Mouse (Mus musculus) CD4-positive, CD25-positive, alpha-beta regulatory T cell, adult 2 months (primary cell): ENCODE measurements at regions not wholly inside any gene's neighbourhood (a gene's known extent, or its start where the extent isn't known, plus 50 kb on each side); places are given as distances from the start of the nearest gene placed in this dataset.

Experiments
- DNase-seq: peaks from one replicate; pipeline ENCODE4 v3.0.0-alpha.2; 2012; ENCODE audit warnings: low read depth, low spot score

DNA sequence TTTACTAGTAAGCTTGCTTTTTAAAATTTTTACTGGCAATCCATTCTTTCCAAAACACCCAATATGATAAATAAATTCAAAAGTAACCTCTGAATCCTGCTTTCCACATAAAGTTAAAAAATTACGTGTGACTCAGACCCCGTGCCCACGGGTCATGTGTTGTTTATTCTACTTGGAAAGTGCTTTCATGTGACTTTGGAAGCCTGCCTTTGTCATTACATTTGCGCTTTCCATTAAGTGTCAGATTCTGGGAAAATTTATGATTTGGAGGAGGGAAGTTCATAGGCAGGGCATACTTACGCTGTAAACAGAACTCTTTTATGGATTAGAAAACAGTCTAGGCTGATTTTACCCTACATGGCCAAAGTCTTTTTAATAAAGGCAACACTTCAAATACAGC is 466.8 kb upstream of the Adamts5 start:
- DNase-seq, result no peak

DNA sequence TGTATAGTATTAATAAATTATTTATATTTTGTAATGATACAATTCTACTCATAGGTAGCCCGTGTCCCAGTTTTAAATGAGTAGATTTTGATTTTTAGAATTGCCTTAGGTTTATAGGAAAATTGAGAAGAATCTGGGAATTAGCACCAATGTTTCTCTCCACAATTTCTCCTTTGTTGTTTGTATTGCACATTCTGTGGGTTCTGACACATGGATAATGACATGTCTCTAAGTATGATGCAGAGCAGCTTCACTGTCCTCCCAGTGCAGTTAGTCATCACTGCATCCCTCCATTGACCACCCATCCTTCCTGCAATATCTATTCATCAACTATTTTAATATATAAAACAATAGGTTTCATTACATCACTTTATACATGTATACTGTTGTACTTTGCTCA is 464.6 kb upstream of the Adamts5 start:
- DNase-seq, result no peak

DNA sequence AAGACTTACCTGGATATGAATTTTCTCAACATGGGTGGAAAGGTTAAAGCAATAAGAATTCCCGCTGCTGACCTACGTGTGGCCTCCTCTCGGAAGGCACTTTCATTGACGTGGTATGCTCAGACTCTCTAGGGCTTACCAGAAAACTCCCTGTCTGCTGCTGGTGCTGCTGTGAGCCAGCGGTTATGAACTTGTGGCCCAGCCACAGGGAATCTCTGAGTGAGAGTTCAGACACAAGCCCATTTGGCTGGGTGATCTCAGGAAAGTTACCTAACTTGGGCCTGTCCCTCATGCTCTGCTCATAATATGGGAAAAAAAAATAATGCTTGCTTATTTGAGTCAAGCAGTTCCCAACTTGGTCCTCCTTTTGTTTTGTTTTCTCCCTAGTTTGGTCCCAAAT is 459.5 kb upstream of the Adamts5 start:
- DNase-seq, result no peak

DNA sequence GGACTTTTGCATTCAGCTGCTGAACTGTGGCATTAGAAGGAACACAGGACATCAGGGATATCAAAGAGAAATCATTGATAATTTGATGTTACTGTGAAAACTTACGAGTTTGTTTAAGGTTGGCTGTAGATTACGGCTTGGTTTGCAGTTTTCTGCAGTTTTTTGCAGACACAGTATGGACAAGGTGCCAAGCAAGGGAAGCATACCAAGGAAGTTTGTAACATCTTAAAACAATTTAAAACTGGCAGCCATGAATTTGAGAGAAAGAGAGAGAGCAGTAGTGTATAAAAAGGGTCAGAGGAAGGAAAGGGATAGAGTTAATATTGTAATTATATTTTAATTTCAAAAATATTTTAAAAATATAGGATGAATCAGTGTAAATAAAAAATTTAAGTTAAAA is 453.4 kb upstream of the Adamts5 start:
- DNase-seq, result no peak

DNA sequence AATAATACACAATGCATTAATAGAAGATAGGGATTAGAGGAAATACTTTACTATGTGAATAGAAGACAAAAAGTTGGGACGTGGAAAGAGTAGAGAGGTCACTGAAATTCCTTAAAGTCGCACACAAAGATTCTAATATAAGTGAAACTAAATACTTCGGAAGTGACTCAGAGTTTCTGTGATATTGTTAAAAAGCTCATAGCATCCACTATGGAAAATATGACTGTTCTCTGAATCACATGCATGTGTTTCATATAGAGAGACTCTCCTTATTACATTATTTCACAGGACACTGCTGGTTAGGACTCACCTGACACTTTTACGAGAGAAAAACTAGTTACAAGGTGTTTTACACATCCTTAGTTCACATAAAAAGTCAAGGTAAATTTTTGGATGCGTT is 446.1 kb upstream of the Adamts5 start:
- no peak for DNase-seq

DNA sequence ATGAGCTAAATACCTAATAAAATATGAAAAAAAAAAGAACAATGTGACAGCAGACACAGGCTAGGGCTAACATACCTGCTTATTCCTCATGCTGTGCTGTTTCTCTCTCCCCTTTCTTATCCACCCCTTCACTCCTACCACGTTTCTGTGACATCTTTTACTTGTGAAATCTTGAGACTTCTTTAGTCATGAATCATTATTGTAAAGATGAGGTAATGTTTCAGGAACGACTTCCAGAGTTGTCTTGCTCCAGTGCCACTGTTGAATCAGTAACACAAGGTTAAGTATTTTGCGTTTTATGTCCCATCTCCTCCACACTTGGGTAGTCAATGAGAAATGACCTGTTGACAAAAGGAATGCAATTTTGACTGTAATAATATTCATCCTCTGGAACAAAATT is 445.3 kb upstream of the Adamts5 start:
- DNase-seq, result no peak

DNA sequence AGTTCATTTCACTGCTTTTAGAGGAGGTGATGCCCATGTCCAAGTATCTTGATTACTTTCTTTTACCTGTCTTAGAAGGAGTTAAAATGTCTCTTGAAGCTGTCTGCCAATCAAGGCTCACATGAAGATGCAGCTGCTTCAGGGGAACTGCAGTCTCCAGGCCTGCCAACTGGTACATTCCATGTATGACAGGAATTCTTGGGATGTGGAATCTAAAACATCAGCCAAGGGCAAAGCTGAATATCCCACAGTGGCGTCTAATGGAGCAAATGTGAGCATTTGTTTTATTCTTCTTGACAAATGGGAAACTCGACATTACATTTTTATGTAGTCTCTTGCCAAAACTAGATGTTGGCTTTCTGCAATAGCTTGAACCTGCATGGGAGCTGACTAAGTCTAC is 438.7 kb upstream of the Adamts5 start:
- DNase-seq, result no peak

DNA sequence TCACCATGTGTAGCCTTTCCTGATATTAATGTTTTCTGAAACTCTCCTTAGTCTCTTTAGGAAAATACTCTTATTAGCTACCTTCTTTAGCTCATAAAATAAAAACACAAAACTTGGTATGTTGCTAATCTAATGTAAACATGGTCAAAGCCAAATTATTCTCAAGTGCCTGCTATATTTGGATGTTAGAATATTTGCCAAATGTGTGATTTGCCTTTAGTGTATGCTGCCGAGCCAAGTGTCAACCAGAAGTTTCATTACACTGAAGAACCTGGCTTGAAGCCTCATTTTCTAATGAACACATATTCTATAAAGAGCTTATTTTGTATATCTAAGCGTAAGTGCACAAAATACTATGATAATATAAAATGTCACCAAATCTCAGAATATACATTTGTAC is 423.8 kb upstream of the Adamts5 start:
- no peak for DNase-seq

DNA sequence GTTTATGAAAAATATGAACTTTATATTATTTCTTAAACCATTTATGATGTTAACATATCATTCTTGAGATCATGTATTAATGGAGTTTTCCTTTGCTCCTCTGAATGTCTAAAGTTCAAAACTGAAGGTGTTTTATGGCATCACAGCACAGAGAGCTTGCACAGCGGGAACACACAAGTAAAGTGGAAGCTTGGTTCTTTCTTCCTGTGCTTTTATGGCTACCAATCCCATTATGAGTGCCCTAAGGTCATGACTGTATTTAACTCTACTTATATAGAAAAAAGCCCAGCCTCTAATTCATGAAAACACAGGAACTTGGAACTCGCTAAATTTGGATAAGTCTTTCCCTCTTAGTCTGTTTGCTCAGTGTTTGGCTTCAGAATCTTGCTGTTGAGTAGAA is 417.3 kb upstream of the Adamts5 start:
- DNase-seq, result no peak

DNA sequence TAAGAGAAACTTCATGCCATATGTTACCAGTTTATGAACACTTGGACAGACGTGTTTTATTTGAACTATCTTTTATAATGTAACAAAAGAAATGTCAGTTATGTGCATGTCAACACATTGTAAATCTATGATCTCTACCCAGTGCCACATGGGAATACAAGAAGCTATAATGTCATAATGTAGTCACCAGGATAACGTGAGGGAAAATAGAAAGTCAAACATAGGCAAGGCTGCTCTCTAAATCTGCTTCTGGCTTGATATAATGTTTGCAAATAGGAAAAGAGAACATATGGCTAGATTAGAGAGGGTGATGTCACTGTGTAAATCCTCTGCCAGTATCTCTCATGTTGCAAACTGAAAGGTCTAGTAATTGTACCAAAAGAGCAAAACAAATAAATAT is 408.1 kb upstream of the Adamts5 start:
- DNase-seq, result no peak

DNA sequence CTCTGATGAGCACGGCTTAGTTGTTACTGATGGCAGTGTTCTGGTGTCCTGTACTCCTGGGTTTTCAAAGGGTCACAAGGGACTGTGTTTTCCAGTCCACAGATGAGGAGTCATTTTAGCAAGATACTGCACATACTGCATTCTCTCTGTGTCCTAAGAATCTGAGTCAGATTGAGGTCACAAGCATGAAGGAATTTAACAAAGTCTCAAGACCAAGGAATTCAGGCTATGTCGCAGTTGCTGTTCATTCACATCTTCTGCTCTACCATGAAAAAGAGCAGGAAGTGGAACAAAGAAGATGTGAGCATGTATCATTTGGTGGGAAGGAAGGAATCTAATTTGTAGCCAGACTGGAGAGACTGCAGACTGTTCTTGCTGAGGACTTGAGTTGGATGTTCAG is 402.2 kb upstream of the Adamts5 start:
- no peak for DNase-seq

DNA sequence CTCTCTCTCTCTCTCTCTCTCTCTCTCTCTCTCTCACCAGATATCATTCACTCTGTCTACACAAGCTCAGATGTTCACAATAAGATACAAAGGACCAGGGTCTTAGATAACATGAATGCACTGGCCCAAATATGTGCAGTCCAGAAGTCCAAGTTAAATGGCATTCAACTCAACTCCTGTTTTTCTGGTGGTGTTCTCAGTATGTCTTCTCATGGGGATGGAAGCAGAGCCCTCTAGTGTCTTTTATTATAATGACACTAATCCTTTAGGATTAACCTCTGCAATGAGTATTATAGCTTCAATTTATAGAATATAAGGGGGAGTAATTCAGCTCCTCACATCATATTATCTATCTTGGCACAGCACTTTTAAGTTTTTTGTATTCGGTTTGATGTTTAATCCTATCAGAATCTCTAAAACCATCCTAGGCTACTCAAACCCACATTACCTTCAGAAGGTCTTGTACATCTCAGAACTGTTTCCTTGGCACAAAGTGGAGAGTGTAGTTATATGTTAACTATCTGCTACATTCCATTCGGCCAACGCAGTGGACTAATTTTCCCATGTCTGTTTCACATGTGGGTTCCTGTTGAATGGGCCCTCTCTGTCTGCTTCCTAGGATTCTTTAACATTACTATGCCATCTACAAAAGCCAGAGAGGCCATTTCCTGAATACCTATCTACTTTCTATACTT is 401.0 kb upstream of the Adamts5 start:
- DNase-seq, result no peak

DNA sequence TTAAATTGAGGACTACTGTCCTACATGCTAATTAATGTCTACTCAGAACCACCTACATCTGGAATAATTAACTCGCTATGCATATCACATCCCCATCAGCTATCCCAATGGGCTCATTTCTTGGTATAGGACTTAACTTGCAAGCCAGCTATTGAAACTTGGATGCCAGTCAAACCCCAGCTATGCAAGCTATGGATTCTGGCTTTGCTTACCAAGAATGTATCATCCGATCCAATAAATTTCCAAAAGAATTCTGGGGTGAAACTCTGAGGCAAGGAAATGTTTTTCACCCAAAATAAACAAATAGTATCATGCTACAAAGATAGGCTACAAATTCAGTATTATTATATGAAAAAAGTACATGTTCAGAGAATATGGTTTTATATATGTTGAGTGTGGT is 392.8 kb upstream of the Adamts5 start:
- DNase-seq, result no peak

DNA sequence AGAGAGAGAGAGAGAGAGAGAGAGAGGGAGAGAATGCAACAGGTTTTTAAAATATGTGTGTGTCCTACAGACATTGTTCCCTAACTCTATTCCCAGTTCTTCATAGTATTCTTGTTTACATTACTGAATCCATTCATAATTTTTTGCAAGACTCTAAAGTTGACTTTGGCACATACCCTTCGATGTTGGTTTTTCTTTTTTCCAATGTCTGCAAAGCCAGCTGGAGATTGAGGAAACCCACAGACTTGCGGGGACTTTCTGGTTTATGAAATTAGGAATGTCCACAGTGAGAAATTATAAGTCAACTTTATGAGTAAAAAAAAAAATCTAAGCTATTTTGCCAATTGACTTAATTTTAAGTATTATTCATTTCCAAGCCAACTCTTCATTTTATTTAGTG is 379.7 kb upstream of the Adamts5 start:
- no peak for DNase-seq

DNA sequence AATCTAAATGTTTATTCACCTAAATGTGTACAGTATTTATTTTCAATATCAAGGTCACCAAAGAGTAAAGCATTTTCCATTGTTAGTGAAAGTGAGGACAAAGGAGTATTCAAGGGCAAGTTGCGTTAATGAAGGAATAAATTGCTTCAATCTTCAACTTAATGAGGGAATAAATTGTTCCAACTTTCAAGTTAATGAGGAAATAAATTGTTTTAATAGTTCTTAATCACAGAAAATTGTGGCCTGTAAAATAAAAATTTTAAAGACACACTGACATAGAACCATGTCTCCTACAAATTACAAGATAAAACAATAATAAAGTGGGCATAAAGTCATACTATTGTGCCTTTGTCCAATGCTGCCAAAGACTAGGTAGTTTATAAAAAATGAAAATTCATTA is 375.4 kb upstream of the Adamts5 start:
- DNase-seq, result no peak

DNA sequence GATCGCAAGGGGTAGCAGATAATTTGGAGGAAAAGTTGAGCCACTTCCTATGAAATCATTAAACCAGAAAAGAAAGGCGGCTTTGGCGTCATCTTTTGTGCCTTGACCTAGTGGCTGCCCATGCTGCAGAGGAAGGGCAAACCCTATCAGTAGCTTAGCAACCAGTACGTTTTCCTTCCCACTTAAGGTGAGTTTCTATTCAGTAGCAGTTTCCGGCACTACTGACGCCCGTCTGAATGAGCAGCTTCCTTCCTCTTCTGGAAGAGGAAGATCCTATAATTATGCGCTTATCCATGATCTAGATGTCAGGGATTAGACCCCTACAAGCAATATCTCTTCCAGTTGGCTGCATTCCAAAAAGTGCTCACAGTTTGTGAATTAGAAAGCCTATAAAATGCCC is 360.0 kb upstream of the Adamts5 start:
- no peak for DNase-seq

DNA sequence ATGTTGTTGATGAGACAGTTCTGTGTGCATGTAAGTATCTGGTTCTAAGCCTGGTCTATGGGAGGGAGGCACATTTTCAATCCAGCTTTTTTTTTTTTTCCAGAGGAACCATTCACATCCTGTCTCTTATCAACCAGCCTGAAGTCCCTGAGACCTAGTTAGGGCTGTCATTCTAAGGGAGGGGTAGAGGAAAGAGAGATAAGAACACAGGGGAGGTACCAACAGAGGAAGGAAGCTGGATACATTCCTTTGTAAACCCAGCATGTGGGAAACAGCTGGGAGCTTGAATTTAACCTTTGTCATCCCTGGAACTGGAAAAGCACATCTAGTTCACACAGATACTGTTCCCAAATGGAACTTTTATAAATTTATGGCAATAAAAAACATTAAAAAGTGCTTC is 351.0 kb upstream of the Adamts5 start:
- DNase-seq, result no peak

DNA sequence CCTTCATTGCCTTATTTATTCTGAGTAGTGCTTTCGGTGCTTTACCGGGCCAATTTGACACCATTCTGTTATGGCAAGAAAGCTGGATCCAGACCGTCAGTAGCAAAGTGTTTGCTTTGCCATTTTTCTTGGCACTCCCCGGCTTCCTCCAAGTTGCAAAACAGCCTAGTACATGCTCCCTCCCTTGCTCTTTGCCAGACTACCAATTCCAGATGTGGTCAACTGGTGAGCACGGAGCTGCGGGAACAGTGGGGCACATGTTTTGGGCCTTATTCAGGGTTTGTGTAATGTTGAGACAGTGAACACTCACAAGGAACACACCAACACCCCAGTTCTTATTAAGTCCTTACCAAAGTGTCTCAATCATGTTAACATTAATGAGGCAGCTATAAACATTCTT is 348.4 kb upstream of the Adamts5 start:
- no peak for DNase-seq

DNA sequence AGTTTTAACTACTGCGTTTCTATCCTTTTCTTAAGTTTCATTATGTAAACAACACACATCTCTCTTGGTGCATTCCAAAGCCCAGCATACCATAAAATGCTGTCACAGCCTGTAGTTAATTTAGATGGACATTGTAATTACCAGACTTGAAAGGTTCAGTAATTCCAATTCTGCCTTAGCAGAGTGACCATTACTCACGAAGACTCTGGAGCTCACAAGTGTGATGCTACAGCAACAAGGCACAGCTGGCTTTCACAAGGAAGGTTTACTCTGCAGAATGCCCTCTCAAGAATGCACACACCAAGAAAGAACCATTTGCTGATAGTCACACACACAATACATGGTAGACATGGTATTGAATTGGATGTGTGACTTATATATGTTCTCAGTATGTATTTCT is 342.6 kb upstream of the Adamts5 start:
- DNase-seq, result no peak

DNA sequence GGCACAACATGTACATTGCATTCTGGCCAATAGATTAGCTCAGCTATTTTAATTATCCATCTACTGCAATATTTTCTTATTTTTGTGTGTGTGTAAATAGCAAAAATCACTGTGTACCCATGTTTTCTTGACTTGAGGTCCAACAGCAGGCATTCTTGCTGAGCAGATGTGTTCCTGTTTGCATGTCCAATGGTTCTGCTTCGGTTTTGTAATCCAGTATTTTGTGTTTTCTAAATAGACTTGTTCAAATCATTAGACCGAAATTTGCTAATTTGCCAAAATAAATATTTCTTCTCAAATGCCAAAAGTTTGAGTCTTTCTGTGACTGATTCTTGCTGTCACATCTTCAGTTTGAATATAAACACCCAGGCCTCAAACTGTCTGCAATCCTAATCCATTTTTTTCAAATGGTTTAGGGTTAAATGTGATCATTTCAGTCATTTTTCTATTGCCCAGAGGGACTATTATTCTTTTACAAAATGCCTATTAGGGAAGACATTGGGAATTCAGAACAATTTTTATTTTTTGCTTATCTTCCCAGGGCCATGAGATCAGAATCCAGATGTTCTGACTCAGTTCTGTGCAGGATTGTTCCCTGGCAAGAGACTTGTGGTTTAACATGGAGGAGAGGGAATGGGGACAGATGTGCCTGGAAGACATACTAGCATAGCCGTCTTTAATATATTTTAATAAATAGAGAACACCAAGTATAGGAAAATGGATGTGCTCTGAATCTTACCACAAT is 341.3 kb upstream of the Adamts5 start:
- no peak for DNase-seq

DNA sequence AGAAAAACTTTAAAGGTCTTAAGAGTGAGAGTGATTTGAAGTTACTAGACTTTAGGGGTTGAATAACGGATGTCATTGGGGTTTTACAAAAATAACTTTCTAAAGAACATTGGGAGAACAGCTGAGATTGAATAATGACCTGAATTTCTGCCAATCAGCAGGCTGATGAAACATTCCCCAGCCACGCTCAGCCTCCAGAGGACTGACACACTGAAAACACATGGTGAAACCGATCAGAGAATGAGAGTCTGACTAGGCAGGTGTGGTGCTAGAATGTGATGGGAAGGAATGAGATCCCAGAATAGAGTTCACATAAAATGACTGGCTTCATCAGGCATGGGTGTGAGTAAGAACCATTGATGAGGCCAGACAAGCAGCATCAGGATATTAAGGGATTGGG is 321.4 kb upstream of the Adamts5 start:
- no peak for DNase-seq

DNA sequence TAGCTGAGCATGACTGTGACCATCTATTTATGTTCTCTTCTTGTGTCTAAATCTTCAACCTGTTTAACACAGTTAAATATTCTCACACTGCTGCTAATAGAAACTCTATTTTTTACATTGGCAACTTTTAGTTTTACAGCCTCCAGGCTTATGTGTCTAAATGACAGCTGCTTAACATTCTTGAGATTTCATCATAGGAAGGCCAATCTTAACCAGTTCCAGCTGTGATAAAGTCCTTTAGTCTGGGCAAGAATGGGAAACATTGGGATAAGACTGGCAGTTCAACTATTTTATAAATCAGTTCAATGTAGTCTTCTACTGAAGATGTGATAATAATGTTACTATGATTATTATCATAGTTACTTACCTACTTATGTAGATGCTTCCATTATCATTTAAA is 308.9 kb upstream of the Adamts5 start:
- DNase-seq, result no peak

DNA sequence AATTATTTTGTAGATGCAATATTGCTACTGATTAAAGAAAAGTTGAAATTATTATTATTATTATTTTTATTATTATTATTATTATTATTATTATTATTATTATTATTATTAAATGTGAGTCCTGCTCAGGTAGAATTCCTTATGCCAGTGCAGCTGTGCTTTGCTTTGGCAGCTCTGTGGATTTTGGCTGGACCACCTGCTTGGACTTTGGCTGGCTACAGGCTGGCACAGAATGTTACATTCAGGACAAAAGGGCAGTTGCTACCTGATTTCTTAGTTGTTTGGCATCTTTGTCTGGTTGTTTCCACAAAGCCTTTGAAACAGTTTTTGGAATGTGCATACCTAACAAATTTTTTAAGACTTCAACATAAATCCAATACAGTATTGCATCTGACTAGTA is 307.7 kb upstream of the Adamts5 start:
- no peak for DNase-seq

DNA sequence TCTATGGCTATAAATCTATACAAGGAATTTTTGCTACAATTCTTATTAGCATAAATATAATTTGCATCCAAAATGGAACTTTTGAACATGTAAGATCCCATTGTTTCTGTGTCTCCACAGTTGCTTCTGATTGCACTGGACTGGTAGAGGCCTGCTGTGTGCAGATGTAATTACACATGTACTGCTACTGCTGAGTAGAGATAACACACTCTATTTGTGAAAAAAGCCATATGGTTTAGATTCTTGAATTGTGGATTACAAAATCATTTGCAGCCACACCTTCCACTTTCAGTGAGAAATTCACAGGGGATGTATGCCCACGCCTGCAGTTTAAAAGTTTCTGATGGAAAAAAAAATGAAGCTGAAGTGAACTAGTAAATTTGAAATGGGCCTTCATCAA is 288.2 kb upstream of the Adamts5 start:
- no peak for DNase-seq
